Mouse (Mus musculus) ovary, postnatal 14 days (tissue): Measurements from ENCODE around the gene Nip7.
"Not testable (repeated sequence)": the region's sequence is repeated elsewhere in the genome, so short reads cannot be mapped to it uniquely, and the experiment has no call there.

ENCODE experiments used
- DNase-seq: peaks from one replicate; pipeline ENCODE4 v3.0.0; 2022; ENCODE audit warnings: low spot score

The Nip7 gene

GRCm38 (mm10) chr8:107056076-107056972 lies at the start of gene Nip7, which contains the start of gene Cog8:
Gene Nip7 (plus strand): TSS chr8:107056877.
Gene Cog8 (minus strand): TSS chr8:107056689.
- peak; percentile 89 for DNase-seq

GRCm38 (mm10) chr8:107007795-107008194 lies 48.9 kb upstream of the Nip7 start:
- no peak for DNase-seq

DNA sequence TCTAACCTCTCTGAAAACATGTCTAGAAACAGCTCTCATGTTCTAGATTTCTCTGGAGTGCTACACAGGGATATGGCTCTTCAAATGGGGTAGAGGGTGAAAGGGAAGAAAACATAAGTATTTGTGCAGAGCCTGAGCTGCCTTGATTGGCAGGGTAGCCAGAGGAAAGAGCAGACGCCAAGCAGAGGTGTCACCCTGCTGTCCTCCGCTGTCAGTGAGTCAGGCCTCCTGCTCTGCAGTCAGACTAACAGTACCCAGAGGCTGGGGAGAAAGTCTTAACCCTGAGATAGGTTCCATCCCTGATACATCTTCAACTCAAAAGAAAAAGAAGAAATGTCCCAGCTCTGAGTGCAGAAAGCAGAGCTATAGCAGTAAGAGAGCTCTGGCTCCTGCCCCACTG lies 44.0 kb upstream of the Nip7 start:
- no peak for DNase-seq

- DNase-seq = no peak
Measured at GRCm38 (mm10) chr8:107014915-107015314, 41.8 kb upstream of the Nip7 start.

- no peak for DNase-seq
Measured at GRCm38 (mm10) chr8:107023479-107023878, 33.2 kb upstream of the Nip7 start.

- no peak for DNase-seq
Measured at GRCm38 (mm10) chr8:107029310-107029709, 27.4 kb upstream of the Nip7 start.

- no peak for DNase-seq
Measured at GRCm38 (mm10) chr8:107030058-107030457, 26.6 kb upstream of the Nip7 start.

GRCm38 (mm10) chr8:107030650-107031576 lies 25.8 kb upstream of the Nip7 start, which contains the start of gene Vps4a:
Gene Vps4a (plus strand): TSS chr8:107031222.
- DNase-seq = peak; percentile 99

GRCm38 (mm10) chr8:107031577-107032090 lies 25.0 kb upstream of the Nip7 start:
- DNase-seq = no peak

DNA sequence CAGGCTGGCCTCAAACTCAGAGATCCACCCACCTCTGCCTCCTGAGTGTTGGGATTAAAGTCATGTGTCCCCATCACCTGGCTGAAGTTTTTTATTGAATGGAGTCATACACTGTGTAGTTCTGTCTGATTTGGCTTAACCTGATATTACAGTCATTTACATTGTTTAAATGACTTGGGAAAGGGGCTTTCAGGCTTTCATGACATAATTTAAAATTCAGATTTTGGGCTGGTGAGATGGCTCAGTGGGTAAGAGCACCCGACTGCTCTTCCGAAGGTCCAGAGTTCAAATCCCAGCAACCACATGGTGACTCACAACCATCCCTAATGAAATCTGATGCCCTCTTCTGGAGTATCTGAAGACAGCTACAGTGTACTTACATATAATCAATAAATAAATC lies 23.1 kb upstream of the Nip7 start:
- DNase-seq = not testable (repeated sequence)

- no peak for DNase-seq
Measured at GRCm38 (mm10) chr8:107035641-107036040, 21.0 kb upstream of the Nip7 start.

GRCm38 (mm10) chr8:107036626-107037025 lies 20.1 kb upstream of the Nip7 start:
- DNase-seq = no peak

DNA sequence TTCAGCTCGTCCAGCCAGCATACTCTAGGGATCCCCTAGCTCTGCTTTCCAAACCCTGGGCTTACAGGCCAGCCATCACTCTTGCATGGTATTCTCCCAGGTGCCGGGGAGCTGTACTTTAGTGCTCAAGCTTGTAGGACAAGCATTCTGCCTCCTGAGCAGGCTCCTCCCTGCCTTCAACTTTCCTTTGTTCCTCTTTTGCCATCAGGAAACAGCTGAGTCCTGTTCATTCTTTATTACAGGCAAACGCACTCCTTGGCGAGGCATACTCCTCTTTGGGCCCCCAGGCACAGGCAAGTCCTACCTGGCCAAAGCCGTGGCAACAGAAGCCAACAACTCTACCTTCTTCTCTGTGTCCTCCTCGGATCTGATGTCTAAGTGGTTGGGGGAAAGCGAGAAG lies 16.0 kb upstream of the Nip7 start:
- DNase-seq = no peak

- no peak for DNase-seq
Measured at GRCm38 (mm10) chr8:107045478-107045877, 11.2 kb upstream of the Nip7 start.

DNA sequence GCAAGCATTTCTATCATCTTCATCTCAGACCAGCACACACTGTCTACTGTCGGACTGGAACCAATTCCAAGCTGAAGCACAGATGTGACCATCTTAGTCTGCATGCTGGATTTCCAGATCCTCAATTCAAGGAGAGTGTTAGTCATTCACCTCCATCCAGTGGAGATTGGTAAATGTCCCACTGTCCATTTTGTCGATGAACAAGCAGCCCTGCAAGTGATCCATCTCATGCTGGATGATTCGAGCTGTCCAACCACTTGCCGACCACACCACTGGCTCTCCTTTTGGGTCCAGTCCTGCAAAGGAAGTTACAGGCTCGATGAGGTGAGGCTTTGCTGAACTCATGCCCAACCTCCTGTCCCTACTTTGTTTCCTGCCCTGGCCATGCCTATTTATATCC lies 9.7 kb upstream of the Nip7 start:
- no peak for DNase-seq

DNA sequence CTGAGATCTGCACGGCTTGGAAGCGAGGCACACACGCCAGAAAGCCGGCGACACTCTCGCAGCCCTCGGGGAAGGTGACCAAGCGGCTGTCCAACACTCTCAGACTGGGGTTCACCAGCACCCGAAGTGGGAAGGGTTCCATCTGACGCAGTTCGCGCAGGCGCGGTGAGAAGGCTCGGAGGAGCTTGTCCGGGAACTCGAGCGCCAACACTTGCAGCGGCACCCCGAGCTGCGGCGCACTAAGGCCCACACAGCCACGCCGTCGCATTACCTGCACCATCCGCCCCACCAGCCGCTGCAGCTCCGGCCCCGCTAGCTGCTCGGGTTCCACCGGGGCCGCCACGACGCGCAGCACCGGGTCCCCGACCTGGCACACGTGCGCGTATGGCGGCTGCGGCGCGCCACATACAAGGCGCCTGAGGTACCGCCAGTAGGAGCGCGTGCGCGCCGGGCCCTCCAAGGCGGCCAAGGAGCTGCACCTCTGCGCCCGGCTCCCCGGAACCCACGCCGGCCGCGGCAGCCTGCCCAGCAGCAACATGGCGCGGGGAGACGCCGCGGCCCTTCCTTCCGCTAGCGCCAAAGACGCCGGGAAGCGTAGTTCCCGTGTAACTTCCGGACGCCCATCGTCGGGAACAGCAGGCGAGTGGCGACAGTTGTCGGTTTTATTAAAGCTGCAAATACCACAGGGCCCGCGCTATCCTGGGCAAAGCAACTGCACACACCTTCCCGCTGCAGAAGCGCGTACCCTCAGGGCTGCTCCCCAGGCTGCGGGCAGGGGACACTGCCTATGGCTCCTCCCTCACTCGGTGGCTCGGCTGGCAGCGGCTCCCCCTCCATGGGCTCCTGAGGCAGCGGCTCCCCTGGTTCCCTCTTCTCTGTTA lies 8.4 kb upstream of the Nip7 start, which contains the start of gene Pdf:
Gene Pdf (minus strand): TSS at position 554 of the 881 bp plus-strand sequence.
- DNase-seq = peak; percentile 70

- no peak for DNase-seq
Measured at GRCm38 (mm10) chr8:107049480-107049879, 7.2 kb upstream of the Nip7 start.

DNA sequence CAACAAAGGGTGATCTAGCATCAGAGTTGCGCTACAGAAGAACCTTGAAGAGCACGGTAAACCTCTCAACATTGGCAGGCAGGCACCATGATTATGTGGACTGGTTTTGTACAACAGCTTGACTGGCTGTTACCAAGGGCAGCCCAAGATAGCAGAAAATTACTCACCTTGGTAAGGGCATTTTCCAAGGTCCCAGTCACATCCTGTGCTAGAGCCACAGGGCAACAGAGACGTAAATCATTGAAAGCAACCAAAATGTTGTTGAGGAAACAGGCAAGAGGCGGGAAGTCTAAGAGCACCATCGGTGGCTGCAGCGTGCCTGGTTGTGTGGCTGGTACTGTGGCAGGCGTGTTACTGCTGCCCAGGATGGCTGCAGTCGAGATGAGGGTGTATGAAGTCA lies 4.6 kb upstream of the Nip7 start:
- DNase-seq = no peak

DNA sequence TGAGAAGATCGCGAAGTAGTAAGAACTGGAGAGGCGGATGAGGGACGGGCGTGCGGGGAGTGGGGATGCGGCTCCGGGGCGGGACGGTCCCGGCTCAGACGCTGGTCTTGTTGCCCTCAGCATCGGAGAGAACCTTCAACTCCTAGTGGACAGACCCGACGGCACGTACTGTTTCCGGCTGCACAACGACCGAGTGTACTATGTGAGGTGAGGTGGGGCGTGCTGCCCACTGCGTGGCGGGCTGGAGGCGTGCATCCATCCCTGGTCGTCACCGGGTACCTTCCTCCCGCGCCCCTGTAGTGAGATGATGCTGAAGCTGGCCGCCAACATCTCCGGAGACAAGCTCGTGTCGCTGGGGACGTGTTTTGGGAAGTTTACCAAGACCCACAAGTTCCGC lies 294 bp downstream of the Nip7 start:
- no peak for DNase-seq

- DNase-seq = no peak
Measured at GRCm38 (mm10) chr8:107062613-107063012, 5.9 kb downstream of the Nip7 start.
